Mouse (Mus musculus) mouse embryonic stem cell (cell line): Measurements from ENCODE around the gene Shd.

Experiments
- in situ Hi-C, 2 experiments: fragments of 300-500 bp; cut with MboI; formaldehyde crosslinking; loops; 1 replicate in 1 of 2; 3 replicates in 1 of 2; pipeline ENCODE4 v1.14.3; 2019 to 2020; ENCODE audit warnings: low sequenced_read_pairs in 2 of 2, low pct_unique_long_range_greater_than_20kb in 1 of 2, mixed read lengths in 1 of 2; ENCODE audit not compliant: unreplicated experiment in 1 of 2

The Shd gene

GRCm38 (mm10) chr17:55996007-55996406 is 25.7 kb downstream of the Shd start:
- in situ Hi-C loops: no loop called here

GRCm38 (mm10) chr17:55999794-56000499 is 29.7 kb downstream of the Shd start:
- in situ Hi-C loops: no loop called here

- in situ Hi-C loops: no loop called here
These were observed 32.7 kb downstream of the Shd start for GRCm38 (mm10) chr17:56003000-56003399.

DNA sequence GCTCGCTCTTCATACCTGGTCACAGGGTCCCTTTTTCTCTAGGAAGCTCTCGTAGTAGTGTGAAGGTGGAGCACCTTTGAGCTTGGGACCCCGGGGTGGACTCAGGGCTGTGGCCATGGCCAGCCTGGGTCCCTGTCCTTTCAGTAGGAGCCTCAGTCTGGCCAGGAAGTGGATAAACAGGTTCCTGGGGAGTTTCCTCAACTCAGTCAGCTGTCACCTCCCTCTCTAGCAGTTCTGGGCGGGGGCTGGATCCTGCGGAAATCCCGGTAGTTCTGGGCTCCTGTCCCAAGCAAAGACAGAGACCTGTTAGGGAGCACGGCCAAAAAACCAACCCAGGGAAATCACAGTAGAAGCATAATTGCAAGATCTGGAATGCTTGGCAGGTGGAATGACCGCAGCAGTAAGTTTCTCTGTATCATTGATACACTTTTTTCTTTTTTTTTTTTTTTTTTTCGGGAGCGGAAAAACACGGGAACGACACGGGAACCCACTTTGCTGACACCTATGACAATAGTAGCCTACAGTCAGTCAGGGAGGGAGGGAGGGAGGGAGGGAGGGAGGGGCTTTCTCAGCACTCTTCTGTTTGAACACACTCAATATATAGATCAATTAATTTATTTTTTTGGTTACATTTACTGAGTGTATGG is 35.3 kb downstream of the Shd start, which contains the start of the genes Stap2 and Mpnd:
TSS of gene Stap2 (minus strand) at position 170 of the 647 bp plus-strand sequence.
TSS of gene Mpnd (plus strand) at position 297 of the 647 bp plus-strand sequence.
- in situ Hi-C loops: no loop called here

DNA sequence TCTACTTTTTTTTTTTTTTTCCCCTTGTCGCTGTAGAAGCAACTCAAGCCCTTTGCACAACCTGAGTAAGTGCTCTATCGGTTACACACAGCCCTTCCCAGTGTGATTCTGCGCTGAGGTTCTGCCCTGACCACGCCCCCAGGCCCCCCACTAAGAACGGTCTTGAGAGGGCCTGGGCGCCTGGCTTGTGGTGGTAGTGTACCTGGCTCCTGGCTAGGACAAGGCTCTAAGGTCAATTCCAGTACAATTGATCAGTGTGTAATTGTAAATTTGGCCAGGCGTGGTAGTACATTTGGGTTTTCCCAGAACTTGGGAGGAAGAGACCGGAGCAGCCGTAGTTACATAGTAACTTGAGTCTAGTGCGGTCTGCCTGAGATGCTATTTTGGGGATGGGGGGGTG is 36.7 kb downstream of the Shd start:
- in situ Hi-C loops: no loop called here

- in situ Hi-C loops: no loop called here
These were observed 37.4 kb downstream of the Shd start for GRCm38 (mm10) chr17:56007444-56008355.

DNA sequence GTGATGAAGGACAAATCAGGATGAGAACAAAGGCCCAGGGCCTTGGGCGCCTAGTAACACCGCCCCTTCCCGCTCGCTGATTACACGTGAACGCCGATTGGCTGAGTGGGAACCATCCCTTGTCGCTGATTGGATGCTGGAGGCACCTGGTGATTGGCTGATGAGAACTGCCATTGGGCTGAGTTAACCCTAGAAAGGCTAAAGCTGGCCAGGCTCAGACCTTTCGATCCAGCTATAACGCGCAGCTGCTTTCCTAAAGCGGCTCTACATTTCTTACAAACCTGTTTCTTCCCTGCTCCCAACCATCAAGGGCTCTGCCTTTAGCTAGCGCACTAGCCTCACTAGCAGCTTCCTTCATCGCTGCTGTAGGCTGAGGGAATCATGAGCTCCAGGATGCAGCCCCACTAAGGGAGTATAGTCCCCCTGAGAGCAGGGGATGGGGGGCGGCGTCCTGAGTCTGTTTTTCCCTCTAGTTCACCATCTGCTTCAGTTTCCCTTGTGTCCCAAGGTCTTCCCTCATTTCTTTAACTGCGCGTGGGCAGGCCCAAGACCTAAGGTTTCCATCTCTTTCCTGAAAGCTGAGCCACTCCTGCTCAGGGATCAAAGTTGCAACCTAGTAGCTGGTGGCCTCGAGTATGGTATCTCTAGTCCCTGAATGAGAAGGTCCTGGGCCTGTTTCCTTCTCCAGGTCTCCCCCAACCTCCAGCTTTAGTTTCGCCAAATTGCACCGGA is 38.3 kb downstream of the Shd start:
- in situ Hi-C loops: no loop called here

- in situ Hi-C loops: no loop called here
These were observed 39.1 kb downstream of the Shd start for GRCm38 (mm10) chr17:56009088-56009961.

DNA sequence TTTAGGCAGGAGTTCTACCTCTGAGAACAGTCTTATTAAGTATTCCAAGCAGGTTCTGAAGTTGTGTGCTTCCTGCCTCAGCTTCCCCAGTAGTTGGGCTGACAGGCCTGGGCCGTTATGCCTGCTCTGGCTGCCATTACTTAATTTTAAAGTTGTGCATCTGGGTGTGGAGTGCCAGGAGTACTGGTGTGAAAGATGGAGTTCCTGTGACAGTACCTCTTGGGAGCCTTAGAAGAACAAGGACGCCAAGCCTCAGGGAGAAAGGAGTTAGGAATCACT is 39.6 kb downstream of the Shd start:
- in situ Hi-C loops: no loop called here

DNA sequence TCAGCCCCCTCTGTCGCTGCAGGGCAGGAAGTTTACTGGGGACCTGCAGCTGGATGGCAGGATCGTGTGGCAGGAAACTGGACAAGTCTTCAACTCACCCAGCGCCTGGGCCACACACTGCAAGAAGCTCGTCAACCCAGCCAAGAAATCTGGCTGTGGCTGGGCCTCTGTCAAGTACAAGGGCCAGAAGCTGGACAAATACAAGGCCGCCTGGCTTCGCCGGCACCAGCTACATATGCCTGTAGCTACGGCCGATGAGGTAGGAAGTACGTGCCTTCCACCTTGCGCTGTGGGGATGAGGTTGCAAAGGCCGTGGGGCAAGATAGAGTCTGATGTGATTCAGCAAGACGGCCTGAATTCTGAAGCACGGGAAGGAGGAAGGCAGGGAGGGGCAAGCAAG is 40.0 kb downstream of the Shd start:
- in situ Hi-C loops: no loop called here

DNA sequence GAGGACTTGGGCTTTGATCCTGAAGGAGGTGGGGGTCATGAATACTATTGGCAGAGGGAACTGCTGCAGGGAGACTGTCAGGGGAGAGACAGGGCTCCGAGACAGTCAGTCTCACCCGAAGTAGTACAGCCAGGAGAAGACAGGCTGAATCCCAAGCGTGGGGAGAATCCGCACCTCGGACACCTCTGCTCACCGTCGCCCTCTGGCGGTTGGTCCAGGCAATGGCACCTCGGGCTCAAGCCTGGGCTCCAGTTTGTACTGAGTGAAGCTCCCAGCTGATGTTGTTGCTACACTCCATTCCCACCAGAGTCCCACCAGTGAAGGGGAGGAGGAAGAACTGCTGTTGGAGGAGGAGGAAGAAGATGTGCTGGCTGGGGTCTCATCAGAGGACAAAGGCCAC is 40.4 kb downstream of the Shd start:
- in situ Hi-C loops: no loop called here

- in situ Hi-C loops: no loop called here
These were observed 41.2 kb downstream of the Shd start for GRCm38 (mm10) chr17:56011441-56011840.

DNA sequence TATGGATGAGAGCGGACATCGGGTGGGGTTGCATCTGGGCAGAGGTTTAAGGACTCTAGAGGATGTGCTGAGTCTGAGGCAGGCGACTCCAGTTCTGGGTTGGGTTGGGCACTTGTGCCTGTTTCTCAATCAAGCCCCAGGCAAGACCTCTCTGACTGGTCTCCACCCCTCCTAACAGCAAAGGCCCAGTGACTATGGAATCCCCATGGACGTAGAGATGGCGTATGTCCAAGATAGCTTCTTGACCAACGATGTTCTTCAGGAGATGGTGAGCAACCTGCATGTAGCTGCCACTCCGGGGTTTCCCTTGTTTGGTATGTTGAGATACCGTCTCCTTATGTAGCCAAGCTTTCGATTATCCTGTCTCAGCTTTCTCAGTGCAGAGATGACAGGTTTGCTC is 45.0 kb downstream of the Shd start:
- in situ Hi-C loops: no loop called here

DNA sequence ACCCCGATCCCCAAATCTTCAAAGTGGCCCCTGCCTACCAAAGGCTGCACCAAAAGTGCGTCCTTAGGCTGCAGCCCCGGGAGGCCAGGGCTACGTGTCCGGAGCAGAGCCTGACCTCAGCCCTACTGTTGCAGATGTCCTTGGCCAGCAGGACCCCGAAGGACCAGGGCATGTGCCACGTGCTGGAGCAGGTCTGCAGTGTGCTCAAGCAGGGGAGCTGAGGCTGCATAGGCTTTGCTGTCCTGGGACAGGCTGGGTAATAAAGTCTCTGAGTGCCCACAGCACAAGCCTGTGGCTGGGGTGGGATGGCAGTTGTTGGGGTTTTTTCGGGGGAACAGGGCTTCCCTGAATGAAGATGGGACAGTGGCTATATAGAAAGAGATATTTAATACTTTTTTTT is 46.1 kb downstream of the Shd start:
- in situ Hi-C loops: no loop called here

GRCm38 (mm10) chr17:56016793-56017785 is 46.8 kb downstream of the Shd start:
- in situ Hi-C loops: no loop called here

- in situ Hi-C loops: no loop called here
These were observed 47.6 kb downstream of the Shd start for GRCm38 (mm10) chr17:56017848-56018247.
